Comparison of ENCODE assay signal across 12 mouse cellular contexts in genomic region chr7:64688115-64688817, GRCm38 (mm10).
DNase-seq lines count a peak whose midpoint lies in the region; ATAC-seq and TF ChIP-seq lines count a peak whose summit lies in the region.
"Had no signal": no experiment of that assay in that cellular context is flagged by ENCODE, and none has a peak within 500 bp of the region (broad histone marks: within the 10 kb centered on the region; RNA-seq: fewer than 3 reads in every experiment).

No protein-coding gene starts in this region.

- no peak overlapping the region for H3K4me3 ChIP-seq in lung, embryonic 15.5 days
- no peak overlapping the region for H3K4me3 ChIP-seq in lung, adult 2 months (replicated peaks; ENCODE audit: extremely low read depth, low read depth, low read length)
- H3K4me3 ChIP-seq in limb, embryonic 11.5 days (ENCODE audit: low read depth, low read length) = no peak overlapping the region

- no peaks in the 10 kb centered on the region for H3K9me3 ChIP-seq in lung, embryonic 15.5 days
- H3K9me3 ChIP-seq in limb, embryonic 11.5 days (ENCODE audit: control insufficient read depth, low read length) = no peaks in the 10 kb centered on the region

- H3K36me3 ChIP-seq in lung, embryonic 15.5 days = no peaks in the 10 kb centered on the region
- no peaks in the 10 kb centered on the region for H3K36me3 ChIP-seq in limb, embryonic 11.5 days (ENCODE audit: control insufficient read depth, insufficient read depth, low read length)
- H3K36me3 ChIP-seq: G1E had no signal

- DNase-seq in cerebellum, adult 11-12 months = no peak
- no peak for DNase-seq in lung, adult 2 months
- DNase-seq in limb, embryonic 11.5 days (ENCODE audit: low spot score) = peak; percentile 44
- peak; percentile 17 for DNase-seq in retina, embryonic 14.5 days (ENCODE audit: low spot score)
- no peak for DNase-seq in testis, postnatal 10 days (ENCODE audit: low spot score)
- DNase-seq in left cerebral cortex, adult 8-10 months (ENCODE audit: low spot score in 2 of 2) = no peak
- DNase-seq: adrenal gland, postnatal 10 days; heart, adult 18-20 months; kidney, adult 18-20 months had no signal

- no peak for TF ChIP-seq POLR2A in lung, adult 2 months (IDR thresholded peaks at IDR 0.05; ENCODE audit: borderline replicate concordance, extremely low read depth, low read depth, low read length)

- TF ChIP-seq CTCF in lung, adult 2 months (IDR thresholded peaks at IDR 0.05; ENCODE audit: insufficient read depth, low read length) = no peak

- no peak overlapping the region for H3K9ac ChIP-seq in lung, embryonic 15.5 days
- H3K9ac ChIP-seq in limb, embryonic 11.5 days (ENCODE audit: low read length) = no peak overlapping the region

- peaks cover 4% of the 10 kb centered on the region; the same call in 1 of the 2 replicates for H3K4me1 ChIP-seq in lung, embryonic 15.5 days
- no peaks in the 10 kb centered on the region for H3K4me1 ChIP-seq in lung, adult 2 months (ENCODE audit: control insufficient read depth, insufficient read depth, low read length)
- no peaks in the 10 kb centered on the region for H3K4me1 ChIP-seq in limb, embryonic 11.5 days (ENCODE audit: control insufficient read depth, insufficient read depth, low read length)

- H3K27ac ChIP-seq in lung, embryonic 15.5 days = no peak overlapping the region
- H3K27ac ChIP-seq in limb, embryonic 11.5 days (replicated peaks; ENCODE audit: low read depth, low read length) = no peak overlapping the region

- 31% methylated on average over 14 of the region's 14 CpGs for WGBS in lung, embryonic 15.5 days
- 51% methylated on average over 14 of the region's 14 CpGs for WGBS in lung, adult 2 months
- 12% methylated on average over 14 of the region's 14 CpGs for WGBS in limb, embryonic 11.5 days

- ATAC-seq in cerebellum, adult (ENCODE audit: insufficient number of reproducible peaks, low FRiP score, low TSS enrichment) = peak; percentile 66; the same call in 1 of the 2 replicates
- peak; percentile 71; the same call in 1 of the 2 replicates for ATAC-seq in lung, embryonic 15.5 days (ENCODE audit: borderline replicate concordance, extremely low read depth, low FRiP score, low TSS enrichment)
- ATAC-seq in limb, embryonic 11.5 days (ENCODE audit: insufficient number of reproducible peaks, low FRiP score, low TSS enrichment, low read depth) = peak; percentile 42; the same call in 1 of the 2 replicates

- H3K27me3 ChIP-seq in lung, embryonic 15.5 days = no peaks in the 10 kb centered on the region
- H3K27me3 ChIP-seq in limb, embryonic 11.5 days (ENCODE audit: control insufficient read depth, insufficient read depth, low read length) = no peaks in the 10 kb centered on the region

- H3K4me2 ChIP-seq in lung, embryonic 15.5 days = no peak overlapping the region
- H3K4me2 ChIP-seq in limb, embryonic 11.5 days (ENCODE audit: low read depth, severe bottlenecking) = peak overlapping the region; percentile 13; the same call in 1 of the 2 replicates

Comparison
In these comparisons a context has a peak if more than half of its experiments do, and no peak if none do; other contexts are left out.
1. DNase-seq: peak in limb, embryonic 11.5 days (single experiment) and retina, embryonic 14.5 days (single experiment); none in cerebellum, adult 11-12 months (single experiment), lung, adult 2 months (single experiment), testis, postnatal 10 days (single experiment) and left cerebral cortex, adult 8-10 months (0 of 2).
2. Peak in every context shown above with its lines, with median percentiles within 50 percentile points of each other: ATAC-seq.